Mouse (Mus musculus): ENCODE measurements around the gene Klk4. TPM values are rescaled to one million over a fixed set of nuclear protein-coding genes. Genes with fewer than 3 reads are reported as not detected.
A peak's percentile ranks its signal among the peaks of the same experiment; 100 is the strongest.

The Klk4 gene
- polyA plus RNA-seq, 1 experiment from 2014 or later = not detected

- Histone ChIP-seq H3K27me3 (replicated peaks) (no peaks in the 10 kb centered on the region), H3K4me3 (replicated peaks) (no peak overlapping the region), H3K27ac (replicated peaks) (no peak overlapping the region), H3K4me1 (peaks cover 9% of the 10 kb centered on the region; the same call in 1 of the 2 replicates), H3K4me2 (no peak overlapping the region), H3K9ac (replicated peaks) (no peak overlapping the region), H3K36me3 (no peaks in the 10 kb centered on the region), H3K9me3 (replicated peaks) (no peaks in the 10 kb centered on the region)
- ATAC-seq (ENCODE audit: low FRiP score) = no peak
- WGBS = 84% methylated on average over 4 of the region's 4 CpGs
Observed at GRCm38 (mm10) chr7:43876444-43876843, 4.5 kb upstream of the Klk4 start.

DNA sequence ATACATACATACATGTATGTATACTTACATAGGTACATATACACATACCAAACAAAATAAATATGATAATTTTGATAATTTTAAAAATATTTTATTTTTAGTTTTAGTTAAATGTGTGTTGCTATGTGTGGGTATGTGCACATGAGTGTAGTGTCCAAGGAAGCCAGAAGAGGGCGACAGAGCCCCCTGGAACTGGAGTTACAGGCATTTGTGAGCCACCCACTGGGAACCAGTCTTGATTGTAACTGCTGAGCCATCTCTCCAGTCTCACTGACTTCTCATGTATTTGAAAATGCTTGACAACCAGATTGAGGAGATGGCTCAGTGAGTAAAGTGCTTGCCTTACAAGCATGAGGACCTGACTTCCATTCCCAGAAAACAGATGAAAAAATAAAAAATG, 2.7 kb upstream of the Klk4 start:
- no peaks in the 10 kb centered on the region for H3K36me3 ChIP-seq
- H3K27me3 ChIP-seq (replicated peaks) = no peaks in the 10 kb centered on the region
- no peak overlapping the region for H3K27ac ChIP-seq (replicated peaks)
- ATAC-seq (ENCODE audit: low FRiP score) = no peak
- no peak overlapping the region for H3K4me3 ChIP-seq (replicated peaks)
- no peak overlapping the region for H3K9ac ChIP-seq (replicated peaks)
- H3K4me2 ChIP-seq = no peak overlapping the region
- WGBS = 24% methylated on average over 1 of the region's 1 CpGs
- H3K4me1 ChIP-seq = peaks cover 9% of the 10 kb centered on the region; the same call in 1 of the 2 replicates
- H3K9me3 ChIP-seq (replicated peaks) = no peaks in the 10 kb centered on the region

- Histone ChIP-seq H3K27me3 (replicated peaks) (0 out of 2 replicates have a peak, but pooled peaks cover 5% of the 10 kb centered on the region), H3K9ac (replicated peaks) (no peak overlapping the region), H3K36me3 (no peaks in the 10 kb centered on the region), H3K27ac (replicated peaks) (no peak overlapping the region), H3K4me1 (no peaks in the 10 kb centered on the region), H3K9me3 (replicated peaks) (no peaks in the 10 kb centered on the region), H3K4me2 (no peak overlapping the region), H3K4me3 (replicated peaks) (no peak overlapping the region)
- 26% methylated on average over 4 of the region's 4 CpGs for WGBS
- no peak for ATAC-seq (ENCODE audit: low FRiP score)
Observed at GRCm38 (mm10) chr7:43882346-43882745, 1.4 kb downstream of the Klk4 start.

- no peak for ATAC-seq (ENCODE audit: low FRiP score)
- no peak overlapping the region for H3K27ac ChIP-seq (replicated peaks)
- no peak overlapping the region for H3K4me2 ChIP-seq
Observed at GRCm38 (mm10) chr7:43882811-43883210, 1.9 kb downstream of the Klk4 start.

DNA sequence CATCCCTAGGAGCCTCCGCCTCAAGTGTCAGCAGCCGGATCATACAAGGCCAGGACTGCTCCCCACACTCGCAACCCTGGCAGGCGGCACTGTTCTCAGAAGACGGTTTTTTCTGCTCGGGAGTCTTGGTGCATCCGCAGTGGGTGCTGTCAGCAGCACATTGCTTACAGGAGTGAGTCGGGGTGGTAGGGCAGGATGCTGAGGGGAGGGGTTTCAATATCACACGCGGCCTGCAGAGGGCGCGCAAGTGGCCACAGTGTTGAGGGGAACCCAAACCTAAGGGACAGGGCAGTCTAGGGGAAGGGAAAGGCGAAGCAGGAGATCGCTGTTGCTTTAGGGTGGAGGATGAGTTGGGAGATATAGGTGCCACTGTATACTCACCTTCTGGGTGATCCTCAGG, 2.6 kb downstream of the Klk4 start:
- Histone ChIP-seq H3K36me3 (no peaks in the 10 kb centered on the region), H3K4me1 (no peaks in the 10 kb centered on the region), H3K9ac (replicated peaks) (no peak overlapping the region), H3K4me3 (replicated peaks) (peak overlapping the region; percentile 20; the same call in 1 of the 2 replicates), H3K4me2 (peak overlapping the region; percentile 48), H3K27ac (replicated peaks) (no peak overlapping the region), H3K27me3 (replicated peaks) (0 out of 2 replicates have a peak, but pooled peaks cover 5% of the 10 kb centered on the region), H3K9me3 (replicated peaks) (no peaks in the 10 kb centered on the region)
- WGBS = 13% methylated on average over 14 of the region's 14 CpGs
- peak; percentile 26 for ATAC-seq (ENCODE audit: low FRiP score)

More at GRCm38 (mm10) chr7:43882811-43883210, 1.9 kb downstream of the Klk4 start:
- WGBS = 34% methylated on average over 4 of the region's 4 CpGs
- Histone ChIP-seq H3K27me3 (replicated peaks) (0 out of 2 replicates have a peak, but pooled peaks cover 5% of the 10 kb centered on the region), H3K36me3 (no peaks in the 10 kb centered on the region), H3K9me3 (replicated peaks) (no peaks in the 10 kb centered on the region), H3K9ac (replicated peaks) (no peak overlapping the region), H3K4me1 (no peaks in the 10 kb centered on the region), H3K4me3 (replicated peaks) (no peak overlapping the region)

DNA sequence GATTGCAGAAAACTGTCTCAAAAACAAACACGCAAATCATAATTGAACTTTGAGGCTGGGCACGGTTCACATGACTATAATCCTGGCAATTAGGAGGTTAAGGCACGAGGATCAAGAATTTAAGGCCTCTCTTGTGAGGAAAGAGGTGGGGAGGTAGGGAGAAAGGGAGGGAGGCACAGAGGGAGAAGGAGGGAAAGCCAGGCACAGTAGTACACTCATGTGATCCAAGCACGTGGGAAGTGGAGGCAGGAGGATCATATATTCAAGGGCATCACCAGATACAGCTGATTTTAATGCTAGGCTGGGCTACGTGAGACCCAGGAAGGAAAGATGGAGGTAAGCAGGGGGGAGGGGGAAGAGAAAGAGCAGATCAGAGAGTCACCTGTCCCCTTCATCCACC, 10.4 kb downstream of the Klk4 start:
- H3K36me3 ChIP-seq = no peaks in the 10 kb centered on the region
- no peak overlapping the region for H3K27ac ChIP-seq (replicated peaks)
- 67% methylated on average over 5 of the region's 5 CpGs for WGBS
- no peaks in the 10 kb centered on the region for H3K9me3 ChIP-seq (replicated peaks)
- ATAC-seq (ENCODE audit: low FRiP score) = no peak
- H3K4me3 ChIP-seq (replicated peaks) = no peak overlapping the region
- no peaks in the 10 kb centered on the region for H3K27me3 ChIP-seq (replicated peaks)
- H3K9ac ChIP-seq (replicated peaks) = no peak overlapping the region
- no peaks in the 10 kb centered on the region for H3K4me1 ChIP-seq
- H3K4me2 ChIP-seq = no peak overlapping the region

DNA sequence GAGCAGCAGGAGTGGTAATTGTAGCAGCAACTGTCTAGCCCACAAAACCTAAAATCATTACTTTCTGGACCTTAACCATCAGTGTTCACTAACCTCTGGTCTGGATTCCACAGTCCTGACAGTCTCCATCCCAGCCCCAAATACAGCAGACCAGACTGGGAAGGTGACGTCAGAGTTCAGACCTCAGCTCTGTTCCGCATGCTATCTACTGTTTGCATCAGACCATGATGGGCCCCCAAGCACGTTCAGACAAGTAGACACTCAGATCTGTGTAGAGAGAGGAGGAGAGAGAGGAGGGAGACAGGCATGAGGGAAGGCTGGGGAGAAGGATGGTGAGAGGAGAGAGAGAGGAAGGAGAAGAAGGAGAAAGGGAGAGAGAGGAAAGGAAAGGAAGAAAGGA, 10.8 kb downstream of the Klk4 start:
- Histone ChIP-seq H3K27ac (replicated peaks) (no peak overlapping the region), H3K36me3 (no peaks in the 10 kb centered on the region), H3K9me3 (replicated peaks) (no peaks in the 10 kb centered on the region), H3K4me1 (no peaks in the 10 kb centered on the region), H3K27me3 (replicated peaks) (no peaks in the 10 kb centered on the region), H3K9ac (replicated peaks) (no peak overlapping the region), H3K4me3 (replicated peaks) (no peak overlapping the region), H3K4me2 (no peak overlapping the region)
- 68% methylated on average over 3 of the region's 3 CpGs for WGBS
- no peak for ATAC-seq (ENCODE audit: low FRiP score)

DNA sequence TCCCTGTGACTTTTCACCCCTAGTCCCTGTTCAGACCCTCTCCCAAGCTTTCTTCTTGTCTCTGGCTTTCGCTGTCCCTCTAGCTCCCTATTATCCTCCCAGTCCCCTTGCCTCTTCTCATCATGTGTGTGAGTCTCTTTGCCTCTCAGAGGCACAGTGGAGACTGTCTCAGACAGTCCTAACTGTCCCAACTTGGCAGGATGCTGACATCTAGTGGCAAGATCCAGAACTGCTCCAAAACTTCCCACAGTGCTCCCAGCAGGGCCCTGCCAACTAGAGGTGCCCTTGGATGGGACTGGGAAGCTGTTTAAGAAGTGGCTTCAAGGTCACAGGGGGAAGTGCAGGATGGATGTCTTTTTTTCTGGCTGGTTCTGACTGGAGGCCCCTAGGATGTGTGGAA, 13.9 kb downstream of the Klk4 start:
- no peaks in the 10 kb centered on the region for H3K4me1 ChIP-seq
- ATAC-seq (ENCODE audit: low FRiP score) = peak; percentile 96
- H3K4me2 ChIP-seq = no peak overlapping the region
- H3K9ac ChIP-seq (replicated peaks) = no peak overlapping the region
- no peaks in the 10 kb centered on the region for H3K27me3 ChIP-seq (replicated peaks)
- 13% methylated on average over 1 of the region's 1 CpGs for WGBS
- H3K9me3 ChIP-seq (replicated peaks) = no peaks in the 10 kb centered on the region
- no peaks in the 10 kb centered on the region for H3K36me3 ChIP-seq
- no peak overlapping the region for H3K4me3 ChIP-seq (replicated peaks)
- no peak overlapping the region for H3K27ac ChIP-seq (replicated peaks)

DNA sequence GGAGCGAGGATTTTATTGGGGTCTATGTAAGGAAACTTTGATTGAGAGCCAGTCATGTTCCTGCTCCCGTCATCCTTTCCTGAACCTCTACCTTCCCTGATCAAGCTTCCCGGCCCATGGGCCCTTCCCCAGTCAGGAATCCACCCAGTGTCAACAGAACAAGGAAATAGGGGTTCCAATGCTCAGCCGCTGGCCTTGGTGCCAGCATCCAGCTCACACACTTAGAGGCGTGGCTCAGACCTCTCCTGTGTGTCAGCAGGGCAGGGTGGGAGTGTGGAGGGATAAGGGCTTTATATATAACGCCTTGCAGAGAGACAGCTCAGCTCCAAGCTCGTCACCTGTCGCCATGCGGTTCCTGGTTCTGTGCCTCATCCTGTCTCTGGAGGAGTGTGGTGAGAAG, 33.9 kb downstream of the Klk4 start:
- no peaks in the 10 kb centered on the region for H3K9me3 ChIP-seq (replicated peaks)
- H3K4me3 ChIP-seq (replicated peaks) = no peak overlapping the region
- H3K9ac ChIP-seq (replicated peaks) = no peak overlapping the region
- H3K36me3 ChIP-seq = no peaks in the 10 kb centered on the region
- no peak overlapping the region for H3K4me2 ChIP-seq
- ATAC-seq (ENCODE audit: low FRiP score) = no peak
- WGBS = 79% methylated on average over 9 of the region's 9 CpGs
- H3K4me1 ChIP-seq = no peaks in the 10 kb centered on the region
- H3K27ac ChIP-seq (replicated peaks) = no peak overlapping the region
- H3K27me3 ChIP-seq (replicated peaks) = no peaks in the 10 kb centered on the region

DNA sequence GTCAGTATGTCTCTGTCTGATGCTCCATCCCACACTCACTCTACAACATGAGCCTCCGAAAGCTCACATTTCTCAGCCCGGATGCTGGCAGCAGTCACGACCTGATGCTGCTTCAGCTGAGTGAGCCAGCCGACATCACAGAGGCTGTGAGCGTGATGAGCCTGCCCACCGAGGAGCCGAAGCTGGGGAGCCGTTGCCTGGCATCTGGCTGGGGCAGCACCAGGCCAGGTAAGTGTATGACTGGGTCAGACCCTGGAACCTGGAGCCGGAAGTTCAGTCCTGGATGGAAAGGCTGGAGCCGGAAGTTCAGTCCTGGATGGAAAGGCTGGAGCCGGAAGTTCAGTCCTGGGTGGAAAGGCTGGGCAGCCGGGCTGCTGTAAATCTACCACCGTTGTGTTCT, 37.5 kb downstream of the Klk4 start:
- no peaks in the 10 kb centered on the region for H3K36me3 ChIP-seq
- WGBS = 89% methylated on average over 13 of the region's 13 CpGs
- no peaks in the 10 kb centered on the region for H3K4me1 ChIP-seq
- H3K27me3 ChIP-seq (replicated peaks) = no peaks in the 10 kb centered on the region
- no peak overlapping the region for H3K4me3 ChIP-seq (replicated peaks)
- H3K27ac ChIP-seq (replicated peaks) = no peak overlapping the region
- H3K9me3 ChIP-seq (replicated peaks) = no peaks in the 10 kb centered on the region
- no peak overlapping the region for H3K9ac ChIP-seq (replicated peaks)
- H3K4me2 ChIP-seq = no peak overlapping the region
- no peak for ATAC-seq (ENCODE audit: low FRiP score)

DNA sequence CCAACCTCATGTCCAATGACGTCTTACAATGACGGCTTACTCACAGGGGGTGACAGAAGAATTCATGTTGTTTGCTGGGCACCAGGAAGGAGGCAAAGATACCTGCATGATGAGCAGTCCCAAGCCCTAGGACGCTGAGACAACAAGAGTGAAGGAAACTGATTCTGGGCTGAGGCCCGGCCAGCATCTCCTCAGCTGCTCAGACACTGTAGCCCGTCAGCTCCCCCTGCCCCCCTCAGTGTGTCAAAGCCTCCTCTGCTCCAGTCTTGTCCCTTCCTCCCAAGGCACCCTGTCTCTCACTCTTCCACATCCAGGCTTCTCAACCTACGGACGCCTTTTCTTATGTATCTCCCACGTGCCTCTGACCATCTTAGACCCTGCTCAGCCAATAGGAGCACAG, 37.9 kb downstream of the Klk4 start:
- Histone ChIP-seq H3K4me3 (replicated peaks) (no peak overlapping the region), H3K27ac (replicated peaks) (no peak overlapping the region), H3K9ac (replicated peaks) (no peak overlapping the region), H3K4me2 (no peak overlapping the region), H3K4me1 (no peaks in the 10 kb centered on the region), H3K36me3 (no peaks in the 10 kb centered on the region), H3K27me3 (replicated peaks) (no peaks in the 10 kb centered on the region), H3K9me3 (replicated peaks) (no peaks in the 10 kb centered on the region)
- WGBS = 81% methylated on average over 8 of the region's 8 CpGs
- ATAC-seq (ENCODE audit: low FRiP score) = no peak

GRCm38 (mm10) chr7:43919559-43920451, 38.8 kb downstream of the Klk4 start:
- 34% methylated on average over 14 of the region's 14 CpGs for WGBS
- no peaks in the 10 kb centered on the region for H3K36me3 ChIP-seq
- H3K9ac ChIP-seq (replicated peaks) = no peak overlapping the region
- no peak overlapping the region for H3K4me3 ChIP-seq (replicated peaks)
- H3K27ac ChIP-seq (replicated peaks) = no peak overlapping the region
- H3K27me3 ChIP-seq (replicated peaks) = no peaks in the 10 kb centered on the region
- H3K4me2 ChIP-seq = no peak overlapping the region
- no peaks in the 10 kb centered on the region for H3K4me1 ChIP-seq
- no peaks in the 10 kb centered on the region for H3K9me3 ChIP-seq (replicated peaks)
- ATAC-seq (ENCODE audit: low FRiP score) = peak; percentile 92
